Mouse (Mus musculus) bone marrow macrophage, adult 2 months (primary cell): ENCODE results near the gene Entpd1.
A peak's percentile ranks its signal among the peaks of the same experiment; 100 is the strongest.

Experiments used
- CTCF ChIP-seq: IDR thresholded peaks from 2 replicates; pipeline ENCODE4 v1.5.1; 2012; ENCODE audit warnings: low read depth, mild to moderate bottlenecking, low read length, moderate library complexity
- POLR2A ChIP-seq: IDR thresholded peaks from 2 replicates; pipeline ENCODE4 v1.6.1; 2012; ENCODE audit warnings: mild to moderate bottlenecking, low read depth, low read length, borderline replicate concordance

DNA sequence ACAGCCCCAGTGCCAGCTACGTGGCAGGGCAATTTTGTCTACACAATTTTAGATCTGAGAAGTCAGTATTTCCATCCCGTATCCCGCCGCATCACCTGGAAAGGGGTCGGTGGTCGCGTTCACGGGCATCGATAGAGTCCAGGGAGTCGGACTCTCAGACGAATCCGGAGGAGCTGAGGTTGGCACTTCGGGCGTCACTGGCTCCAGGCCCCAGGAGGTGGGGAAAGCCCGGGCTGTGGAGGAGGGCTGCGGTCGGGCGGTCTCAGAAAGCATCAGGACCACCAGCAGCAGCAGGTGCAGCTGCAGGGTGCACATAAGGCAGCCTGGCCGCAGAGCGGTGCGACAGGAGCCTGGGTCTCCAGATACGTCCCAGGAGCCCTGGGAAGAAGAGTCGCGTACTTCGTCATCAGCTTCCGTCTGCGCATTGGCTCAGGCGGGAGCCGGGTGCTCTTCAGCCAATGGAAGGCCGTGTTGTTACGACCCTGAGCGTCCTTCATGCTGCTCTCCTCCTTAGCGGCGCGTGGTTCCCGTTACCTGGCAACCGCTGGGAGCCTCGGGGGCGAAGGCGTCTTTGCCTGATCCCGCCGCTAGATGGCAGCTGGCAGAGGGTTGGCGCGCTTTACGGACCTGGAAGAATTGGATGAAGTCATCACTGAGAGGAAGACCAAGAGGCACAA, at the start of gene Entpd1, which contains the start of gene Tctn3:
- TF ChIP-seq CTCF (peak; percentile 55), POLR2A (no peak)
